Mouse (Mus musculus) embryonic fibroblast, embryonic 13.5 days (primary cell): Measurements from ENCODE around the gene Tstd3. TPM values are rescaled to one million over a fixed set of nuclear protein-coding genes. Genes with fewer than 3 reads are reported as not detected.

Experiments used
- H3K27ac ChIP-seq: 2 replicates; pipeline ENCODE4 v1.5.1; 2012; ENCODE audit warnings: low read length, control low read depth, inconsistent platforms; ENCODE audit not compliant: insufficient read depth
- H3K4me1 ChIP-seq: 2 replicates; pipeline ENCODE4 v1.6.1; 2011; ENCODE audit warnings: low read length; ENCODE audit not compliant: control insufficient read depth, insufficient read depth
- H3K4me3 ChIP-seq: 2 replicates; pipeline ENCODE4 v1.5.1; 2011; ENCODE audit warnings: mild to moderate bottlenecking, control low read depth, low read length; ENCODE audit not compliant: insufficient read depth
- CTCF ChIP-seq: IDR thresholded peaks from 2 replicates; pipeline ENCODE4 v1.5.1; 2011; ENCODE audit warnings: mild to moderate bottlenecking, control low read depth, low read length, moderate library complexity, borderline replicate concordance; ENCODE audit not compliant: insufficient read depth
- POLR2A ChIP-seq: IDR thresholded peaks from 2 replicates; pipeline ENCODE4 v1.6.1; 2011; ENCODE audit warnings: low read depth, mild to moderate bottlenecking, control low read depth, low read length, moderate library complexity
- polyA plus RNA-seq: library from polyadenylated mRNA; stranded (reverse); fragments of >200 nt; gene quantifications from 2 replicates; pipeline ENCODE4 v1.2.4, GENCODE M21; 2011; ENCODE audit warnings: low read depth; ENCODE audit not compliant: missing spikeins, insufficient read length

Tstd3 gene
- 15.1 and 18.3 TPM in 2 replicates for polyA plus RNA-seq

DNA sequence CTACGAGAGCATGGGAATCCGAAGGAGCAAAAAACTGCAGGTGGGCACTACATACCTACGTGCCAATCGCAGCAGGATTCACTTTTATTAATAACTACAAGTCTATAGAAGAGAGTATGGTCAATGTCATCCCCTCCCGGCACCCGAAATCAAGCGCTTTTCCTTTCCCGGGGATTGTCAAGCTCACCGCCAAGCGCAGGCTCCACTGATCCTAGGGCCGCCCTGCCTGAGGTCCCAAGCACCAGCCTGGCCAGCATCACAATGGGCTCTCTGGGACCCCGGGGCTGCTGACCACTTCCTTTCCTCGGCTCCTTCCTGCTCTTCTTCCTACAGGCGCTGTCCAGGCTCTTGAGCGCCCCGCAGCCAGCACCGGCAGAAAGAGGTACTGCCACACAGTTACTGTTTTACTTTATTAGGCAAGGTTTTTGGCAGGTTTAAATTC, at the start of gene Tstd3, which contains the start of gene Usp45:
Gene Tstd3 (minus strand): TSS at position 350 of the 442 bp plus-strand sequence.
Gene Usp45 (plus strand): TSS at position 294 of the 442 bp plus-strand sequence.
- TF ChIP-seq POLR2A (peak; percentile 53), CTCF (peak; percentile 35; the same call in 1 of the 2 replicates)
- Histone ChIP-seq H3K4me1 (no peaks in the 10 kb centered on the region), H3K4me3 (peak within 1 kb of the TSS; percentile 90), H3K27ac (no peak within 1 kb of the TSS)

- Histone ChIP-seq H3K4me3 (no peak overlapping the region), H3K27ac (no peak overlapping the region), H3K4me1 (no peaks in the 10 kb centered on the region)
- TF ChIP-seq CTCF = peak; percentile 41; the same call in 1 of the 2 replicates
- no peak for TF ChIP-seq POLR2A
Measured at GRCm38 (mm10) chr4:21814029-21814428, 47.0 kb upstream of the Tstd3 start.

DNA sequence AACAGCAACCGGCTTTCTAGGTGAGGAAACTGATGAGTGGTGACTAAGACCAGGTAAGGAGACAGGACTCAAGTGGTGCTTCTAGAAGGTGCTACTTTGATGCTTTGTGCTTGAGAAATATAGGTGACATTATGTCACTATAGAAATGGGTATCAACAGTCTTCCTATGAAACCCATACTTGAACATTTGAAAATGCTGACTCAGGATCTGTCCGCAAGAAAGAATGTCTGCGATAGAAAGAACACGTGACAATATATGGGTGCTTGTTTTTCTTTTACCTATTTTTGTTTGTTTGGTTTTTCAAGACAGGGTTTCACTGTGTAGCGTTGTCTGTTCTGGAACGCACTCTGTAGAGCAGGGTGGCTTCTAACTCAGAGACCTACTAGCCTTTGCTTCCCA, 45.6 kb upstream of the Tstd3 start:
- H3K4me1 ChIP-seq = no peaks in the 10 kb centered on the region
- H3K27ac ChIP-seq = no peak overlapping the region
- TF ChIP-seq POLR2A (no peak), CTCF (no peak)
- no peak overlapping the region for H3K4me3 ChIP-seq

GRCm38 (mm10) chr4:21810608-21811007, 43.6 kb upstream of the Tstd3 start:
- no peaks in the 10 kb centered on the region for H3K4me1 ChIP-seq
- H3K27ac ChIP-seq = no peak overlapping the region
- TF ChIP-seq POLR2A (no peak), CTCF (no peak)
- H3K4me3 ChIP-seq = no peak overlapping the region

GRCm38 (mm10) chr4:21807204-21807603, 40.2 kb upstream of the Tstd3 start:
- Histone ChIP-seq H3K4me1 (no peaks in the 10 kb centered on the region), H3K4me3 (no peak overlapping the region), H3K27ac (no peak overlapping the region)
- TF ChIP-seq POLR2A (no peak), CTCF (no peak)

GRCm38 (mm10) chr4:21801620-21802019, 34.6 kb upstream of the Tstd3 start:
- Histone ChIP-seq H3K4me3 (no peak overlapping the region), H3K4me1 (no peaks in the 10 kb centered on the region), H3K27ac (no peak overlapping the region)
- TF ChIP-seq CTCF (no peak), POLR2A (no peak)

DNA sequence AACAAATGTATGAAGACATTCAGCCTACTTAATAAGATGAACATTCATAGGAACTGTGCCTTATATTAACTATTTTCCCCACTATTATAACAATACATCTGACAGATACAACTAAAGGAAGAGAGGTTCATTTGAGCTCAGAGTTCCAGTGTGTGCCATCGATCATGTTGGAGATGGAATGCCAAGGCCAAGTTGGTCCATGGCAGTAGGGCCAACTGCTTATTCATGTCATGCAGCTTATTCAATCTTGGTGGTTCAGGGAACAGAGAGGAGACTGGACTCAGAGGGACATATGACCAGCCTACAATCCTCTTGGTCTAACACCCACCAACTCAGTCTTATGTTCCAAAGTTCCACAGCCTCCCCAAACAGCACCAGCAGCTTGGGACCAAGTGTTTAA, 34.0 kb upstream of the Tstd3 start:
- no peak overlapping the region for H3K4me3 ChIP-seq
- H3K4me1 ChIP-seq = no peaks in the 10 kb centered on the region
- no peak overlapping the region for H3K27ac ChIP-seq
- TF ChIP-seq POLR2A (no peak), CTCF (no peak)

- H3K4me1 ChIP-seq = no peaks in the 10 kb centered on the region
- H3K27ac ChIP-seq = no peak overlapping the region
- TF ChIP-seq POLR2A (no peak), CTCF (no peak)
- no peak overlapping the region for H3K4me3 ChIP-seq
Measured at GRCm38 (mm10) chr4:21793631-21794030, 26.6 kb upstream of the Tstd3 start.

- Histone ChIP-seq H3K4me3 (no peak overlapping the region), H3K4me1 (no peaks in the 10 kb centered on the region), H3K27ac (no peak overlapping the region)
- no peak for TF ChIP-seq POLR2A
- no peak for TF ChIP-seq CTCF
Measured at GRCm38 (mm10) chr4:21789836-21790235, 22.8 kb upstream of the Tstd3 start.

DNA sequence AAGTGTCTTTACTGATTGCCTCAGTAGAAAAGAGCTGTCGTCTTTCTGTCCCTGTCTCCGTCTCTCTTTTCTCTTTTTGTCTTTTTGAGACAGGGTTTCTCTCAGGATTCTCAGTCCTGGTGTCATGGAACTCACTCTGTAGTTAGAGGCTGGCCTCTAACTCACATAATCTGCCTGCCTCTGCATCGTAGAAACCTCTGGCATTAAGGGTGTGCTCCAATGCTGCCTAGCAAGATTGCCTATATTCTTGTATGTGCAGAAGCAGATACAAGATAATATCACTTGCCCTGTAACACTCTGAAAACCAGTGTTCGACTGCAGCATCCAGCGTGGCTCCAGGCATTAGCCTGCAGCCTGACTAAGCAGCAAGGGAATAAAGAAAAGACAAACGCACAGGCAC, 21.9 kb upstream of the Tstd3 start:
- Histone ChIP-seq H3K4me1 (no peaks in the 10 kb centered on the region), H3K4me3 (no peak overlapping the region), H3K27ac (no peak overlapping the region)
- TF ChIP-seq POLR2A (no peak), CTCF (no peak)
